Mouse (Mus musculus) midbrain, embryonic 15.5 days (tissue): ENCODE results near the gene N4bp3. TPM values are rescaled to one million over a fixed set of nuclear protein-coding genes. Genes with fewer than 3 reads are reported as not detected.

Experiments
- ATAC-seq: fragments of 200-750 bp; cut with Nextera tagmentation; replicated peaks from 2 replicates; pipeline ENCODE4 v1.8.0; 2017; ENCODE audit warnings: moderate TSS enrichment
- H3K27ac ChIP-seq: fragments of 300-500 bp; sonication (generic); 2 replicates; pipeline ENCODE4 v1.5.1; 2015; ENCODE audit warnings: mild to moderate bottlenecking, inconsistent platforms
- H3K27me3 ChIP-seq: fragments of 300-500 bp; sonication (generic); replicated peaks from 2 replicates; pipeline ENCODE4 v1.6.1; 2015; ENCODE audit warnings: inconsistent platforms
- H3K36me3 ChIP-seq: fragments of 300-500 bp; sonication (generic); replicated peaks from 2 replicates; pipeline ENCODE4 v1.6.1; 2015; ENCODE audit warnings: inconsistent platforms
- H3K4me1 ChIP-seq: fragments of 300-500 bp; sonication (generic); 2 replicates; pipeline ENCODE4 v1.6.1; 2015; ENCODE audit warnings: inconsistent platforms
- H3K4me2 ChIP-seq: fragments of 300-500 bp; sonication (generic); 2 replicates; pipeline ENCODE4 v1.6.1; 2015; ENCODE audit warnings: inconsistent platforms, mild to moderate bottlenecking, moderate library complexity
- H3K4me3 ChIP-seq: fragments of 300-500 bp; sonication (generic); 2 replicates; pipeline ENCODE4 v1.5.1; 2015; ENCODE audit warnings: mild to moderate bottlenecking, inconsistent platforms
- H3K9ac ChIP-seq: fragments of 300-500 bp; sonication (generic); 2 replicates; pipeline ENCODE4 v1.6.1; 2015; ENCODE audit warnings: mild to moderate bottlenecking, inconsistent platforms
- H3K9me3 ChIP-seq: fragments of 300-500 bp; sonication (generic); 2 replicates; pipeline ENCODE4 v1.6.1; 2016; ENCODE audit warnings: inconsistent platforms
- WGBS: fragments of 180-500 bp; shearing (Covaris S2); methylation state at CpG from one replicate; pipeline ENCODE4 v1.1.7; 2015; ENCODE audit warnings: mixed read lengths; 5-methylcytosine and 5-hydroxymethylcytosine counted together
- polyA plus RNA-seq: library from polyadenylated mRNA; unstranded; fragments of >200 nt; fragmentation: Nextera tagmentation; extraction: Ambion mirVana; gene quantifications from 2 replicates; pipeline ENCODE4 v1.2.1, GENCODE M21; 2015

The N4bp3 gene
- polyA plus RNA-seq, 1 experiment from 2014 or later: 21.1 TPM

- Histone ChIP-seq H3K27ac (peak overlapping the region; percentile 97), H3K27me3 (no peaks in the 10 kb centered on the region), H3K9me3 (no peaks in the 10 kb centered on the region), H3K4me2 (peak overlapping the region; percentile 71), H3K4me3 (peak overlapping the region; percentile 90), H3K36me3 (peaks cover 35% of the 10 kb centered on the region), H3K4me1 (peaks cover 38% of the 10 kb centered on the region), H3K9ac (peak overlapping the region; percentile 99)
- ATAC-seq: peak; percentile 62
- under 1% methylated on average over 78 of the region's 81 CpGs for WGBS
Measured at GRCm38 (mm10) chr11:51605602-51606446, 44.8 kb downstream of the N4bp3 start.

DNA sequence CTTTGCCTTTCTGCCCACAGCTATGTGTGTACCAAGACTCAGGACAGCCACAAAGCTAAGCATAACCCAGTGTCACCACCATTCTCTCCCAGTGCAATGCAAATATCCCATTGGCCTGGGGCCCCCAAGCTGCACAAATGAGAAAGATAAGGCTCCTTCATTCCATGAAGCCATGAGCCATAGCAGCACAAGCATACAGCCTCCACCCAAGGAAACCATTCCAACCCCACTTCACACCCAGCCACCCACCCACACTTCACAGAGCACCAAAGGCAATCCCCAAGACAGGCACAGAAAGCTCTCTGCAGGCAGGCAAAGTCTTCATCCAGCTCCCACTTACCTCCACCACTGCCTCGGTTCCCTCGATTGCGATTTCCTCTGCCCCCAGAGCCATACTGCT is 48.4 kb downstream of the N4bp3 start:
- WGBS: 88% methylated on average over 3 of the region's 3 CpGs
- Histone ChIP-seq H3K9ac (no peak overlapping the region), H3K4me1 (peaks cover 33% of the 10 kb centered on the region)

DNA sequence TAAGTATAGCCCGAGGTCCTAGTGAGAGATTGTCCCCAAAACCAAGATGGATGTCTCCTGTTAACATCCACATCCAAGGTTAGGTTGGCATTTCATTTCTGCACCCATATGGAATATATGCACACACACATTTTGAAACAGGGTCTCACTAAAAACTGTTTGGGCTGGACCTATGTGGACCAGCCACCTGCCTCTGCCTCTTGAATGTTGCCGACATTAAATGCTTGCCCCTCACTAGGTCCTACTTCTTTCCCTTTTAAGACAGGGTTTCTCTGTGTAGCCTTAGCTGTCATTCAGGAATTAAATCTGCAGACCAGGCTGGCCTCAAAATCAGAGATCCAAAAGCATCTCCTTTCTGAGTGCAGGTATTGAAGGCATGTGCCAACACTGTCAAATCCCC is 53.1 kb downstream of the N4bp3 start:
- H3K9me3 ChIP-seq: no peaks in the 10 kb centered on the region
- peaks cover 79% of the 10 kb centered on the region for H3K36me3 ChIP-seq
- H3K4me3 ChIP-seq: no peak overlapping the region
- peaks cover 2% of the 10 kb centered on the region for H3K4me1 ChIP-seq
- H3K27ac ChIP-seq: no peak overlapping the region
- no peaks in the 10 kb centered on the region for H3K27me3 ChIP-seq
- ATAC-seq: no peak
- no peak overlapping the region for H3K4me2 ChIP-seq
- WGBS: 77% methylated on average over 2 of the region's 2 CpGs
- no peak overlapping the region for H3K9ac ChIP-seq

More for the DNA sequence above, 48.4 kb downstream of the N4bp3 start:
- peaks cover 70% of the 10 kb centered on the region for H3K36me3 ChIP-seq
- no peak overlapping the region for H3K4me2 ChIP-seq
- no peak overlapping the region for H3K27ac ChIP-seq
- no peak overlapping the region for H3K4me3 ChIP-seq
- no peak for ATAC-seq
- no peaks in the 10 kb centered on the region for H3K27me3 ChIP-seq
- no peaks in the 10 kb centered on the region for H3K9me3 ChIP-seq

- no peak overlapping the region for H3K9ac ChIP-seq
- H3K27me3 ChIP-seq: no peaks in the 10 kb centered on the region
- H3K4me2 ChIP-seq: no peak overlapping the region
- H3K4me1 ChIP-seq: no peaks in the 10 kb centered on the region
- 89% methylated on average over 1 of the region's 1 CpGs for WGBS
- no peaks in the 10 kb centered on the region for H3K9me3 ChIP-seq
- peaks cover 61% of the 10 kb centered on the region for H3K36me3 ChIP-seq
- no peak overlapping the region for H3K4me3 ChIP-seq
- ATAC-seq: no peak
- H3K27ac ChIP-seq: no peak overlapping the region
Measured at GRCm38 (mm10) chr11:51595459-51596083, 55.1 kb downstream of the N4bp3 start.

- no peaks in the 10 kb centered on the region for H3K4me1 ChIP-seq
- no peaks in the 10 kb centered on the region for H3K9me3 ChIP-seq
- no peak overlapping the region for H3K27ac ChIP-seq
- H3K36me3 ChIP-seq: peaks cover 54% of the 10 kb centered on the region
- H3K9ac ChIP-seq: no peak overlapping the region
- ATAC-seq: no peak
- H3K4me2 ChIP-seq: no peak overlapping the region
- no peak overlapping the region for H3K4me3 ChIP-seq
- 78% methylated on average over 3 of the region's 3 CpGs for WGBS
- H3K27me3 ChIP-seq: no peaks in the 10 kb centered on the region
Measured at GRCm38 (mm10) chr11:51594715-51595350, 55.8 kb downstream of the N4bp3 start.

DNA sequence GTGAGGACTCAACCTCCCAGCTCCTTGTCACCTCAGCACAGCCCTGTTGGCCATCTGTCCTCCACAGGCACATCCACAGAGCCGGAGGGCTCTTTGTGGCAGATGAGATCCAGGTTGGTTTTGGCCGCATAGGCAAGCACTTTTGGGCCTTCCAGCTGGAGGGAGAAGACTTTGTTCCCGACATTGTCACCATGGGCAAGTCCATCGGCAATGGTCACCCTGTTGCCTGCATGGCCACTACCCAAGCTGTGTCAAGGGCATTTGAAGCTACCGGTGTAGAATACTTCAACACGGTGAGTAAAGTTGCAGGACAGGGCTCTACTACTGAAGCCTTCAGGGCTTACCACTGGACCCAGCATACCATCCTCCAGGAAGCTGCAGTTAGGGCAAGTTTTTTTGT is 56.8 kb downstream of the N4bp3 start:
- WGBS: 93% methylated on average over 6 of the region's 6 CpGs
- Histone ChIP-seq H3K9ac (no peak overlapping the region), H3K27ac (no peak overlapping the region), H3K36me3 (peaks cover 51% of the 10 kb centered on the region), H3K27me3 (no peaks in the 10 kb centered on the region), H3K4me1 (no peaks in the 10 kb centered on the region), H3K4me2 (no peak overlapping the region), H3K9me3 (no peaks in the 10 kb centered on the region), H3K4me3 (no peak overlapping the region)
- ATAC-seq: no peak

- peaks cover 50% of the 10 kb centered on the region for H3K36me3 ChIP-seq
- no peak for ATAC-seq
Measured at GRCm38 (mm10) chr11:51593368-51593767, 57.3 kb downstream of the N4bp3 start.

More at GRCm38 (mm10) chr11:51593368-51593767, 57.3 kb downstream of the N4bp3 start:
- H3K27ac ChIP-seq: no peak overlapping the region
- 89% methylated on average over 4 of the region's 4 CpGs for WGBS
- H3K4me1 ChIP-seq: no peaks in the 10 kb centered on the region
- H3K9ac ChIP-seq: no peak overlapping the region
- no peak overlapping the region for H3K4me2 ChIP-seq
- H3K9me3 ChIP-seq: no peaks in the 10 kb centered on the region
- H3K27me3 ChIP-seq: no peaks in the 10 kb centered on the region
- no peak overlapping the region for H3K4me3 ChIP-seq

Other genes starting within 250 kb of the N4bp3 start
- gene Phykpl, start 66.1 kb downstream of the N4bp3 start, polyA plus RNA-seq: 9.7 and 12.0 TPM in 2 replicates
- 353 and 380 TPM in 2 replicates for gene Hnrnpab, start 44.0 kb downstream of the N4bp3 start, polyA plus RNA-seq
- 91.5 and 95.2 TPM in 2 replicates for gene Nhp2, start 31.1 kb downstream of the N4bp3 start, polyA plus RNA-seq
- gene Rmnd5b, start 14.9 kb downstream of the N4bp3 start, polyA plus RNA-seq: 83.7 and 89.3 TPM in 2 replicates
- 0.91 and 0.94 TPM in 2 replicates for gene D930048N14Rik, start 112 bp upstream of the N4bp3 start, polyA plus RNA-seq
- gene 0610009B22Rik, start 38.0 kb upstream of the N4bp3 start, polyA plus RNA-seq: 81.7 and 86.0 TPM in 2 replicates
- 14.2 and 15.8 TPM in 2 replicates for gene Sec24a, start 112.8 kb upstream of the N4bp3 start, polyA plus RNA-seq
- 172 and 174 TPM in 2 replicates for gene Sar1b, start 112.8 kb upstream of the N4bp3 start, polyA plus RNA-seq
- gene Jade2, start 206.8 kb upstream of the N4bp3 start, polyA plus RNA-seq: 0.56 and 0.68 TPM in 2 replicates